Mouse (Mus musculus) splenic B cell, adult 2 months (primary cell): ENCODE measurements at regions not wholly inside any gene's neighbourhood (a gene's known extent, or its start where the extent isn't known, plus 50 kb on each side); places are given as distances from the start of the nearest gene placed in this dataset.

ENCODE experiments used
- DNase-seq: peaks from one replicate; pipeline ENCODE4 v3.0.0-alpha.2; 2011; ENCODE audit warnings: low read depth, low spot score
- H3K27me3 ChIP-seq: 2 replicates; pipeline ENCODE4 v1.6.1; 2012; ENCODE audit warnings: mild to moderate bottlenecking, low read length, moderate library complexity, mixed read lengths; ENCODE audit not compliant: control insufficient read depth, poor library complexity, insufficient read depth, severe bottlenecking
- H3K36me3 ChIP-seq: 2 replicates; pipeline ENCODE4 v1.6.1; 2012; ENCODE audit warnings: mild to moderate bottlenecking, low read length, moderate library complexity, mixed read lengths; ENCODE audit not compliant: control insufficient read depth, poor library complexity, insufficient read depth, severe bottlenecking

GRCm38 (mm10) chr13:107449598-107450179 lies 427.8 kb upstream of the Kif2a start:
- DNase-seq, result no peak

GRCm38 (mm10) chr13:107447813-107448212 lies 425.9 kb upstream of the Kif2a start:
- H3K36me3 ChIP-seq, result no peaks in the 10 kb centered on the region
- DNase-seq, result no peak
- no peaks in the 10 kb centered on the region for H3K27me3 ChIP-seq

More at GRCm38 (mm10) chr13:107449598-107450179, 427.8 kb upstream of the Kif2a start:
- no peaks in the 10 kb centered on the region for H3K36me3 ChIP-seq
- H3K27me3 ChIP-seq, result no peaks in the 10 kb centered on the region

GRCm38 (mm10) chr13:107419363-107420155 lies 397.6 kb upstream of the Kif2a start:
- no peak for DNase-seq
- Histone ChIP-seq H3K27me3 (no peaks in the 10 kb centered on the region), H3K36me3 (no peaks in the 10 kb centered on the region)

GRCm38 (mm10) chr13:107410267-107410666 lies 388.3 kb upstream of the Kif2a start:
- Histone ChIP-seq H3K36me3 (no peaks in the 10 kb centered on the region), H3K27me3 (no peaks in the 10 kb centered on the region)
- DNase-seq, result no peak

- Histone ChIP-seq H3K27me3 (no peaks in the 10 kb centered on the region), H3K36me3 (no peaks in the 10 kb centered on the region)
- no peak for DNase-seq
Observed at GRCm38 (mm10) chr13:107407674-107408026, 385.7 kb upstream of the Kif2a start.

- no peak for DNase-seq
- no peaks in the 10 kb centered on the region for H3K36me3 ChIP-seq
- H3K27me3 ChIP-seq, result no peaks in the 10 kb centered on the region
Observed at GRCm38 (mm10) chr13:107406977-107407673, 385.2 kb upstream of the Kif2a start.

GRCm38 (mm10) chr13:107398621-107399363 lies 376.9 kb upstream of the Kif2a start:
- Histone ChIP-seq H3K36me3 (no peaks in the 10 kb centered on the region), H3K27me3 (no peaks in the 10 kb centered on the region)
- no peak for DNase-seq

GRCm38 (mm10) chr13:107396036-107396435 lies 374.1 kb upstream of the Kif2a start:
- no peaks in the 10 kb centered on the region for H3K36me3 ChIP-seq
- no peak for DNase-seq
- H3K27me3 ChIP-seq, result no peaks in the 10 kb centered on the region

GRCm38 (mm10) chr13:107394451-107394850 lies 372.5 kb upstream of the Kif2a start:
- no peak for DNase-seq
- H3K36me3 ChIP-seq, result no peaks in the 10 kb centered on the region
- no peaks in the 10 kb centered on the region for H3K27me3 ChIP-seq

GRCm38 (mm10) chr13:107389535-107390150 lies 367.7 kb upstream of the Kif2a start:
- Histone ChIP-seq H3K27me3 (no peaks in the 10 kb centered on the region), H3K36me3 (no peaks in the 10 kb centered on the region)
- no peak for DNase-seq

GRCm38 (mm10) chr13:107389074-107389473 lies 367.1 kb upstream of the Kif2a start:
- Histone ChIP-seq H3K27me3 (no peaks in the 10 kb centered on the region), H3K36me3 (no peaks in the 10 kb centered on the region)
- no peak for DNase-seq

GRCm38 (mm10) chr13:107378076-107378475 lies 356.1 kb upstream of the Kif2a start:
- Histone ChIP-seq H3K27me3 (no peaks in the 10 kb centered on the region), H3K36me3 (no peaks in the 10 kb centered on the region; the same call in 1 of the 2 replicates)
- DNase-seq, result no peak

GRCm38 (mm10) chr13:107372666-107373065 lies 350.7 kb upstream of the Kif2a start:
- no peaks in the 10 kb centered on the region for H3K27me3 ChIP-seq
- H3K36me3 ChIP-seq, result no peaks in the 10 kb centered on the region
- DNase-seq, result no peak
